Mouse (Mus musculus) testis, postnatal 10 days (tissue): ENCODE data around the gene Agap2.

Experiments used
- DNase-seq: peaks from one replicate; pipeline ENCODE4 v3.0.0; 2021; ENCODE audit warnings: low spot score

Gene Agap2

GRCm38 (mm10) chr10:127075080-127075479, at the start of gene Agap2:
Agap2 (plus strand) TSS chr10:127075284.
- DNase-seq = no peak

GRCm38 (mm10) chr10:127030336-127031296, 44.5 kb upstream of the Agap2 start, which contains the start of gene Tsfm:
Tsfm (minus strand) TSS chr10:127030840.
- peak; percentile 97 for DNase-seq

- no peak for DNase-seq
These were observed 41.8 kb upstream of the Agap2 start for GRCm38 (mm10) chr10:127033301-127033741.

GRCm38 (mm10) chr10:127036273-127036672, 38.8 kb upstream of the Agap2 start:
- no peak for DNase-seq

GRCm38 (mm10) chr10:127037641-127038040, 37.4 kb upstream of the Agap2 start:
- no peak for DNase-seq

- no peak for DNase-seq
These were observed 34.4 kb upstream of the Agap2 start for GRCm38 (mm10) chr10:127040569-127041214.

- DNase-seq = peak; percentile 68
These were observed 33.8 kb upstream of the Agap2 start, which contains the start of the genes Mettl1 and Eef1akmt3 for GRCm38 (mm10) chr10:127041274-127041766. Mettl1 (plus strand) TSS chr10:127041414. Eef1akmt3 (minus strand) TSS chr10:127041513.

GRCm38 (mm10) chr10:127041774-127042338, 33.2 kb upstream of the Agap2 start:
- DNase-seq = peak; percentile 93

GRCm38 (mm10) chr10:127042468-127043115, 32.5 kb upstream of the Agap2 start:
- DNase-seq = no peak

DNA sequence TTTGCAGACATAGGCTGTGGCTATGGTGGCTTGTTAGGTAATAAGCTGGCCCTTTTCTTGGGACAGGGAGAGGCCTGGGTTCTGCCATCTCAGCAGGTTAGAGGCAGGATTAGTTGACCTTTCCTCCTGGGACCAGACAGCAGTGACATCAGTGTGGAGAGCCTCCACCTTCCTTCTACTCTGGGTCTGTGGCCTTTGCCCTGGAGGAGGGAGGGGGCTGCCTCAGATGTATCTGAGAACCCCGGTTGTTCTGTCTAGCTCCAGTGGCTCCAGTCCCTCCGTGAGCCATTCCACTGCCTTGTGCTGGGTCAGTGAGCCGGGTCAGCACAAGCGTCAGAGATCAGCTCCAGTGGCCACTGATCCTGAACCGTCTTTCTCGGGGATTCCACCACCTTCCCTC, 31.9 kb upstream of the Agap2 start:
- DNase-seq = no peak

GRCm38 (mm10) chr10:127047954-127048353, 27.1 kb upstream of the Agap2 start, which contains the start of gene Cyp27b1:
Cyp27b1 (plus strand) TSS chr10:127048250.
- no peak for DNase-seq

- DNase-seq = no peak
These were observed 26.3 kb upstream of the Agap2 start for GRCm38 (mm10) chr10:127048608-127049394.

- no peak for DNase-seq
These were observed 25.5 kb upstream of the Agap2 start for GRCm38 (mm10) chr10:127049395-127050118.

DNA sequence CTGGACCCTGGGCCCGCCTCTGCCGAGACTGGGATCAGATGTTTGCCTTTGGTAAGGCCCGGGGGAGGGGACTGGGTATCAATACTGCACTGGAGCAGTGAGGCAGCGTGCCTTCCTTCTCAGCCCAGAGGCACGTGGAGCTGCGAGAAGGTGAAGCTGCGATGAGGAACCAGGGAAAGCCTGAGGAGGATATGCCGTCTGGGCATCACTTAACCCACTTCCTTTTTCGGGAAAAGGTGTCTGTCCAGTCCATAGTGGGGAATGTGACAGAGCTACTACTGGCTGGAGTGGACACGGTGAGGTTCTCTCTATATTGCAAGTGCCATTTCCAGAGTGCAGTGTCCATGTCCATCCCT, 25.0 kb upstream of the Agap2 start:
- DNase-seq = no peak

- no peak for DNase-seq
These were observed 20.4 kb upstream of the Agap2 start for GRCm38 (mm10) chr10:127054646-127055045.

DNA sequence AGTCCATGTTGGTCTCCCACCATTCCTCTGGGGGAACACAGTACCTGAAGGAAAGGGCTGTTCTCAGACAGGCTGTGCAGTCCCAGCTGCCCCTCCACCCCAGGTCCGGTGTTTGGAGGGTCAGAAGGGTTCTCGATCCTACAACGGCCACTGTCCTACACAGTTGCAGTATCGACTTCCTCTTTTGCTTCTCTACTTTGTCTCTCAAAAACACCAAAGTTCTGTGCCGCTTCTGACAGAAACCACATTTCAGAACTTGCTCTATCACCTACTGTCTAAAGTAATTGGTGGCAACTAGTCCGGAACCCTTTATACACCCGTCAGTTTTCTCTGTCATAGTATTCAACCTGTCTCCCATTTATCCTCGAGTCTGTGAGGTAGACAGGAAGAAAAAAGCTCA, 19.7 kb upstream of the Agap2 start:
- DNase-seq = no peak

GRCm38 (mm10) chr10:127056490-127056889, 18.6 kb upstream of the Agap2 start:
- DNase-seq = no peak

GRCm38 (mm10) chr10:127058161-127058560, 16.9 kb upstream of the Agap2 start:
- DNase-seq = peak; percentile 84

DNA sequence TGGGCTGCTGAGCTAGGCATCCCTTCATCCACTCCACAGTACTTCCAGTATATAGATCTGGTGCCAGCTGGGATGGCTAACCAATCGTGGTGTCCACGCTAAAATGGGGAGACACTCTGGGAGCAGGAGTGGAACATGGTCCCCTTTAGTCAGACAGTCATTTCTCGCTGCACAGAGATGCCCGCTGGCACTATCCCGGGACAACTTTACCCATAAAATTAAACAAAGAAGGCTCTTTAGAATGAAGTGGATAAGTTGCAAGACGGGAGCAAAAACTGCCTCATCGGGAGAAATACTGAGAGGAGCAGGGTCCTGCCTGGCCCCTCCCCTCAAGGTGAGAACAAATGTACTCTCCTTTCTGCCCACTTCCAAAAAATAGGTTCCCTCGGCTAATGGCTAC, 16.4 kb upstream of the Agap2 start:
- DNase-seq = no peak
